Mouse (Mus musculus) erythroblast, embryonic 14.5 days (primary cell): ENCODE measurements around the gene Rims3. TPM values are rescaled to one million over a fixed set of nuclear protein-coding genes. Genes with fewer than 3 reads are reported as not detected.
A peak's percentile ranks its signal among the peaks of the same experiment; 100 is the strongest.

ENCODE experiments used
- H3K27me3 ChIP-seq: 2 replicates; pipeline ENCODE4 v1.6.1; 2012; ENCODE audit warnings: inconsistent platforms; ENCODE audit not compliant: control insufficient read depth
- H3K36me3 ChIP-seq: 2 replicates; pipeline ENCODE4 v1.6.1; 2012; ENCODE audit warnings: mild to moderate bottlenecking, inconsistent platforms; ENCODE audit not compliant: control insufficient read depth
- H3K4me1 ChIP-seq: 2 replicates; pipeline ENCODE4 v1.6.1; 2012; ENCODE audit warnings: inconsistent platforms; ENCODE audit not compliant: control insufficient read depth
- H3K4me3 ChIP-seq: replicated peaks from 2 replicates; pipeline ENCODE3; 2012; ENCODE audit warnings: moderate library complexity, mild to moderate bottlenecking, inconsistent platforms
- H3K9me3 ChIP-seq: 2 replicates; pipeline ENCODE4 v1.6.1; 2012; ENCODE audit warnings: low read length, inconsistent platforms, mixed read lengths; ENCODE audit not compliant: control insufficient read depth
- GATA1 ChIP-seq: IDR thresholded peaks from 2 replicates; pipeline ENCODE4 v1.6.1; 2012; ENCODE audit warnings: low read length, inconsistent platforms, mixed read lengths
- TAL1 ChIP-seq: IDR thresholded peaks from 3 replicates; pipeline ENCODE4 v1.6.1; 2012; ENCODE audit warnings: low read length, inconsistent platforms, mixed read lengths
- polyA plus RNA-seq: library from polyadenylated mRNA; stranded (reverse); fragments of >175 nt; gene quantifications from 2 replicates; pipeline ENCODE4 v1.2.3, GENCODE M21; 2012

The Rims3 gene
- polyA plus RNA-seq, 1 experiment, result 0.04 TPM

GRCm38 (mm10) chr4:120845098-120845497 is 9.5 kb upstream of the Rims3 start:
- no peak for TF ChIP-seq TAL1
- TF ChIP-seq GATA1, result no peak
- Histone ChIP-seq H3K4me3 (peak overlapping the region; percentile 46), H3K9me3 (no peaks in the 10 kb centered on the region), H3K36me3 (no peaks in the 10 kb centered on the region), H3K27me3 (no peaks in the 10 kb centered on the region), H3K4me1 (peaks cover 66% of the 10 kb centered on the region)

- peaks cover under 1% of the 10 kb centered on the region; the same call in 1 of the 2 replicates for H3K9me3 ChIP-seq
- no peak overlapping the region for H3K4me3 ChIP-seq
- no peaks in the 10 kb centered on the region for H3K36me3 ChIP-seq
- peaks cover 55% of the 10 kb centered on the region for H3K4me1 ChIP-seq
- H3K27me3 ChIP-seq, result peaks cover 24% of the 10 kb centered on the region
- TF ChIP-seq TAL1 (no peak), GATA1 (no peak)
Measured at GRCm38 (mm10) chr4:120848909-120849308, 5.7 kb upstream of the Rims3 start.

GRCm38 (mm10) chr4:120849451-120849850 is 5.2 kb upstream of the Rims3 start:
- no peak for TF ChIP-seq GATA1
- TF ChIP-seq TAL1, result no peak
- Histone ChIP-seq H3K4me1 (peaks cover 50% of the 10 kb centered on the region), H3K36me3 (no peaks in the 10 kb centered on the region), H3K4me3 (no peak overlapping the region), H3K9me3 (peaks cover 6% of the 10 kb centered on the region), H3K27me3 (peaks cover 29% of the 10 kb centered on the region)

- peaks cover 44% of the 10 kb centered on the region for H3K27me3 ChIP-seq
Measured at GRCm38 (mm10) chr4:120850946-120851345, 3.7 kb upstream of the Rims3 start.

DNA sequence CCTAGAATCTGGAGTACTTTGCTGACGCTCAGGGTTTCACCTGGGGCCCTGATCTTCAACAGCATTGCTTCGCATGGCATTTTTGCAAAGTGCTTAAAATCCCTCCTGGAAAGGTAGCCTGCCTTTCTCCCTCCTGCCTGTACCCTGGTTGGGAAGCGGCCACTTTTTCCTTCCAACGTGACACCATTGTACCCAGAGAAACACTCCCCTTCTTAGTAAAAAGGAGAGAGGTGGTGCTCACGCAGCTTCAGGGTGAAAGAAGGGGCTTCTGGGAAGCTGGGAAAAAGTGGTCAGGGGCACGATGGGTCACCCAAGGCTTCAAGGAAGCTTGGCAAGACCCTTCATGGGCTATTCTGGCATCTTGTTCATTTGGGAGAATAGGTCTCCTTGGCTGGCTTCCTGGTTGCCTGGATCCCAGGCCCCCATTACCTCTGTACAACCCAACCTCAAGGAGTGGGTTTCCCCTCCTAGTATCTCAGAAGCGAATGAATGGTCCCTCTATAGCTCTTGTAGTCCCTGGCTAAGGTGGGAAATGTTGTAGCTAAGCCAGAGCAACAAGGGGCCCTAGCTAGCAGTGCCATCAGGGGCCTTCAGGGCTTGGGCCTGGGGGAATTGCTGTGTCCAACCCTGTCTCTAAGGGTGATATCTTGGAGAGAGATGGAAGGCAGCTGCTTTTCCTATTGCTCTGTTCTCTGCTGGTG is 894 bp downstream of the Rims3 start:
- Histone ChIP-seq H3K27me3 (peaks cover 75% of the 10 kb centered on the region), H3K4me3 (no peak overlapping the region), H3K36me3 (no peaks in the 10 kb centered on the region), H3K9me3 (peaks cover 9% of the 10 kb centered on the region), H3K4me1 (peaks cover 13% of the 10 kb centered on the region)
- TF ChIP-seq TAL1, result no peak
- TF ChIP-seq GATA1, result no peak

More at GRCm38 (mm10) chr4:120850946-120851345, 3.7 kb upstream of the Rims3 start:
- no peaks in the 10 kb centered on the region for H3K36me3 ChIP-seq
- peaks cover 9% of the 10 kb centered on the region for H3K9me3 ChIP-seq
- H3K4me3 ChIP-seq, result no peak overlapping the region
- H3K4me1 ChIP-seq, result peaks cover 39% of the 10 kb centered on the region
- TF ChIP-seq GATA1, result no peak
- no peak for TF ChIP-seq TAL1

- H3K36me3 ChIP-seq, result no peaks in the 10 kb centered on the region
- TF ChIP-seq GATA1, result no peak
- no peak for TF ChIP-seq TAL1
- H3K4me3 ChIP-seq, result no peak overlapping the region
- H3K9me3 ChIP-seq, result peaks cover 9% of the 10 kb centered on the region
- H3K27me3 ChIP-seq, result peaks cover 75% of the 10 kb centered on the region
- H3K4me1 ChIP-seq, result peaks cover 7% of the 10 kb centered on the region
Measured at GRCm38 (mm10) chr4:120856376-120856775, 1.8 kb downstream of the Rims3 start.

DNA sequence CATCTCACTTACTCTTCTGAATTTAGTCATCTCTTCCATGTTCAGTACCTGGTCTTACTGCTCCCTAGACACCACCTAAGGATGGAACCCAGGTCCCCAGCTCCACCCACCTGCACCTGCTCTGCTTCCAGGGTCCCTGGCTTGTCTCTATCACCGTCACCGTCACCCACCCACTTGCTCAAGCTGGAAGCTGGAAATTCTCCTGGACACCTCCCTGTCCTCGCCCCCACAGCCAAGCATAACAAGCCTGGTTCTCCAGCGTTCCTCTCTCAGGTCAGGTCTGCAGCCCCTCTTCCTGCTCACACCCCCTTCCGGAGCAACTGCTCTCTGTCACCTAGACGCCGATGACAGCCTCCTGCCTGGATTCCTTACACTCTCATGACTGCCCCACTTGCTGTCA is 5.2 kb downstream of the Rims3 start:
- Histone ChIP-seq H3K4me3 (no peak overlapping the region), H3K36me3 (no peaks in the 10 kb centered on the region), H3K27me3 (peaks cover 48% of the 10 kb centered on the region), H3K4me1 (peaks cover 1% of the 10 kb centered on the region), H3K9me3 (no peaks in the 10 kb centered on the region; the same call in 1 of the 2 replicates)
- TF ChIP-seq TAL1 (no peak), GATA1 (no peak)

DNA sequence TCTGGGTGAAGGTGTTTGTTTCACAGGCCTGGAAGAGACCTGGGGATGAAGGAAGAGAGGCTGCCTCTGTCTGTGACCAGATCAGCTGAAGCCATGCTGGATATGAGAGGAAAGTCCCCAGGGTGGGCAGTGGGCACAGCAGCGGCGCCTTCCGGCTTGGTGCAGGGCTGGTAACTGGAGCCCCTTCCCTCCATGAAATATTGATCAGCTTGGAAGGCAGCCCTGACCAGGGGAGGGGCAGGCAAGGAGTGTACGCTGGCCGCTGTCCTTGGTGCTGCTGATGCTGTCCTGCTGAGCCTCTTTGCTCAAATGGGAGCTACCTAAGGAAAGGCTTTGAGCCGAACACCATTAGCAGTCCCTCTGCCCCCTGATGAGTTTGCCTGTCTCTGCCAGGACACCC is 11.6 kb downstream of the Rims3 start:
- Histone ChIP-seq H3K4me1 (no peaks in the 10 kb centered on the region), H3K36me3 (no peaks in the 10 kb centered on the region), H3K4me3 (no peak overlapping the region), H3K27me3 (peaks cover 10% of the 10 kb centered on the region), H3K9me3 (no peaks in the 10 kb centered on the region)
- no peak for TF ChIP-seq GATA1
- TF ChIP-seq TAL1, result 0 out of 3 replicates have a peak, but pooled peaks have one; percentile 13

DNA sequence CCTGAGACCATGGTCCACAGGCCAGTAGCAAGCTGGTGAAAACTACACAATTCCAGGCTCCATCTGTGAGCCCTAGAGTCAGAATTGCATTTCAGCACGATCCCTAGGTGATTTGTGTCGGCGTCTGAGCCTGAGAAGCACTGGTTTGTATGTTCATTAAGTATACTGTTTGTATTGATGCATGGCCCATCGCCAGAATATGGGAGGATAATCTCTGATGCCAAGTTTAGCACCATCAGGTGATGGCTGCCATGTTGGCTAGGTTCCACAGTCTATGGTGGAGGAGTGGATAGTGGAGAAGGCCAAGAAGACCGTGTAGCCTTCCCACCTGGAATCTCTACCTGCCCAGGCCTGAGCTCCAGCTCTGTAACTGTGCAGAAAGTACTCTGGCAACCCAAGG is 13.6 kb downstream of the Rims3 start:
- peaks cover 6% of the 10 kb centered on the region for H3K27me3 ChIP-seq
- H3K4me1 ChIP-seq, result no peaks in the 10 kb centered on the region
- no peak overlapping the region for H3K4me3 ChIP-seq
- H3K9me3 ChIP-seq, result no peaks in the 10 kb centered on the region
- TF ChIP-seq GATA1 (no peak), TAL1 (no peak)
- H3K36me3 ChIP-seq, result no peaks in the 10 kb centered on the region

- TF ChIP-seq TAL1, result no peak
- TF ChIP-seq GATA1, result no peak
- H3K27me3 ChIP-seq, result peaks cover 6% of the 10 kb centered on the region; the same call in 1 of the 2 replicates
- H3K36me3 ChIP-seq, result no peaks in the 10 kb centered on the region
Measured at GRCm38 (mm10) chr4:120868988-120869387, 14.4 kb downstream of the Rims3 start.

More at GRCm38 (mm10) chr4:120868988-120869387, 14.4 kb downstream of the Rims3 start:
- no peaks in the 10 kb centered on the region for H3K9me3 ChIP-seq
- H3K4me1 ChIP-seq, result no peaks in the 10 kb centered on the region
- H3K4me3 ChIP-seq, result no peak overlapping the region
